ENCODE assay signal across 27 mouse cellular contexts in the genomic region with DNA sequence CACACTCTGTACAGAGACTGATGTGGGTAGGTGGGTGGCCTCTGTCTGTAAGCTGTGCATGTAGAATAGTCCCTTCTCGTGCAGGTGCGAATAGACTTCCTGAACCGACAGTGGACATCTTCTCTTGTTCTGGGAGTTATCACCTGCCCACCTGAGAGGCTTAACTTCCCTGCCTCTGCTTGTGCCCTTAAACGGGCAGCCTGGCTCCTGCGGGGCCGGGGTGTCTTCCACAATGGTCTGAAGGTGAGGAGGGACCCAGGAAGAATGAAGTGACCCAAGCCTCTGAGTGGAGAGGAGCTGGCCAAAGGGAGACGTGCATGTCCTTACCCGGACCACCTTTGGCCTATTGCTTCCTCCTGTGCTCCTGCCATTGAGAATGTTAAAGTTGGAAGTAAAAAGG. TPM values are rescaled to one million over a fixed set of nuclear protein-coding genes. Genes with fewer than 3 reads are reported as not detected.
"Had no signal": no experiment of that assay in that cellular context is flagged by ENCODE, and none has a peak within 500 bp of the region (broad histone marks: within the 10 kb centered on the region; RNA-seq: fewer than 3 reads in every experiment).

No protein-coding gene starts in this region.

- DNase-seq: gastrocnemius, adult 2 months; gastrocnemius, postnatal 10 days; gastrocnemius, postnatal 25 days; heart, adult 2 months; heart, postnatal 14 days; heart, postnatal 4 days; kidney, adult 18-20 months; kidney, adult 9 months; kidney, postnatal 14 days; kidney, postnatal 36 days; liver had no signal

- H3K27me3 ChIP-seq: heart, embryonic 12.5 days; hindbrain, embryonic 12.5 days; hindbrain, embryonic 15.5 days; intestine, embryonic 15.5 days; kidney, embryonic 15.5 days; limb, embryonic 12.5 days had no signal

- H3K4me3 ChIP-seq: gastrocnemius, adult 2 months; heart, adult 2 months; heart, embryonic 12.5 days; hindbrain, embryonic 10.5 days; hindbrain, embryonic 12.5 days; hindbrain, embryonic 15.5 days; intestine, embryonic 15.5 days; kidney, embryonic 15.5 days; layer of hippocampus, adult 2 months; left cerebral cortex, adult 2 months; limb, embryonic 12.5 days had no signal

- ATAC-seq: forebrain, embryonic 16.5 days; inflammation-experienced regulatory T-cells, adult 6 months; intestine, embryonic 15.5 days; intestine, postnatal 0 days had no signal

- H3K4me2 ChIP-seq: heart, embryonic 12.5 days; hindbrain, embryonic 12.5 days; hindbrain, embryonic 15.5 days; intestine, embryonic 15.5 days; kidney, embryonic 15.5 days; limb, embryonic 12.5 days; liver, embryonic 11.5 days had no signal

- H3K9me3 ChIP-seq: heart, embryonic 12.5 days; hindbrain, embryonic 10.5 days; hindbrain, embryonic 12.5 days; hindbrain, embryonic 15.5 days; intestine, embryonic 15.5 days; kidney, embryonic 15.5 days; limb, embryonic 10.5 days; limb, embryonic 12.5 days had no signal

- H3K27ac ChIP-seq: gastrocnemius, adult 2 months; heart, adult 2 months; hindbrain, embryonic 10.5 days; hindbrain, embryonic 12.5 days; hindbrain, embryonic 15.5 days; intestine, embryonic 15.5 days; kidney, embryonic 15.5 days; layer of hippocampus, adult 2 months; left cerebral cortex, adult 2 months; limb, embryonic 10.5 days; limb, embryonic 12.5 days; liver, embryonic 14.5 days had no signal

- H3K9ac ChIP-seq: heart, embryonic 12.5 days; hindbrain, embryonic 12.5 days; hindbrain, embryonic 15.5 days; intestine, embryonic 15.5 days; kidney, embryonic 15.5 days; limb, embryonic 12.5 days; liver, embryonic 14.5 days had no signal

RNA-seq across cellular contexts. Expression of gene 2810408A11Rik, which starts 9.4 kb away (rescaled TPM):
- total RNA-seq: gastrocnemius, postnatal 25 days had no signal

RNA-seq across cellular contexts. Expression of gene Acap1, which starts 14.8 kb away (rescaled TPM):
- total RNA-seq: layer of hippocampus, adult 2 months; left cerebral cortex, adult 2 months; left cerebral cortex, postnatal 14 days had no signal
